Mouse (Mus musculus) lung, postnatal 25 days (tissue): Measurements from ENCODE around the gene Peg10.

Experiments used
- DNase-seq: peaks from one replicate; pipeline ENCODE4 v3.0.0; 2022; ENCODE audit warnings: low spot score

Peg10 gene

GRCm38 (mm10) chr6:4746696-4747439, at the start of gene Peg10, which contains the start of gene Sgce:
Peg10 (plus strand) TSS chr6:4747306.
Sgce (minus strand) TSS chr6:4747207.
- DNase-seq = peak; percentile 57

GRCm38 (mm10) chr6:4701641-4702040, 45.5 kb upstream of the Peg10 start:
- no peak for DNase-seq

- no peak for DNase-seq
These were observed 43.2 kb upstream of the Peg10 start for GRCm38 (mm10) chr6:4703908-4704307.

GRCm38 (mm10) chr6:4706415-4706814, 40.7 kb upstream of the Peg10 start:
- DNase-seq = no peak

- DNase-seq = no peak
These were observed 38.1 kb upstream of the Peg10 start for GRCm38 (mm10) chr6:4708971-4709370.

DNA sequence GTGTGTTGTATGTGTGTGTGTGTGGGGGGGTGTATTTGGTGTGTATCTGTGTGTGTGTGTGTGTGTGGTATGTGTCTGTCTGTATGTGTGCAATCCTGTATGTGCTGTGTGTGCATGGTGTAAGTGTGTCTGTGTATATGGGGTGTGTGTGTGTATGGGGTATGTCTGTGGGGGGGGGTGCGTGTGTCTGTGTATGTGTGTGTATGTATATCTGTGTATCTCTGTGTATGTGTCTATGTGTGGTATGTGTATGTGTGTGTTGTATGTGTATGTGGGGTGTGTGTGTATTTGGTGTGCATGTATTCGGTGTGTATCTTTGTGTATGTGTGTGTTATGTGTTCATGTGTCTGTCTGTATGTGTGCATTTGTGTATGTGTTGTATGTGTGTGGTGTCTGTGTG, 30.9 kb upstream of the Peg10 start:
- no peak for DNase-seq

- DNase-seq = no peak
These were observed 29.8 kb upstream of the Peg10 start for GRCm38 (mm10) chr6:4717344-4717743.

- DNase-seq = no peak
These were observed 25.0 kb upstream of the Peg10 start for GRCm38 (mm10) chr6:4722142-4722541.

DNA sequence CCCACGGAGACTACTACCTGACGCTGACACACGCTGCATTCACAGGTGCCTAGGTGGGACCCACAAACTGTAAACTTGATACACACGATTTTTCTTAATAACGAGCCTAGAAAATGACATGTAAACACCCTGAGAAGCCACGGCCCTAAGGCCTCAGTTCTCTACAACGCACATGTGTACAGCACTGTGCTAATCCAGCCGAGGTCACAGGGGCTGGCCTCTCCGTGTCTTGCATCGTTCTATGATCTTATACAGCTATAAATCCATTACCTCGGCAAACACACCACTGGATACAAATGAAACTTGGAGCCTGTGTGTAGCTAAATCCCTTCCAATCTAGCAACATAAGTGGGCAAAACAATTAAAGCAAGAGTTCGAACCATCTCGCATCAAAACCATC, 24.4 kb upstream of the Peg10 start:
- DNase-seq = no peak

- DNase-seq = no peak
These were observed 22.9 kb upstream of the Peg10 start for GRCm38 (mm10) chr6:4723998-4724757.

GRCm38 (mm10) chr6:4728305-4728704, 18.8 kb upstream of the Peg10 start:
- no peak for DNase-seq

DNA sequence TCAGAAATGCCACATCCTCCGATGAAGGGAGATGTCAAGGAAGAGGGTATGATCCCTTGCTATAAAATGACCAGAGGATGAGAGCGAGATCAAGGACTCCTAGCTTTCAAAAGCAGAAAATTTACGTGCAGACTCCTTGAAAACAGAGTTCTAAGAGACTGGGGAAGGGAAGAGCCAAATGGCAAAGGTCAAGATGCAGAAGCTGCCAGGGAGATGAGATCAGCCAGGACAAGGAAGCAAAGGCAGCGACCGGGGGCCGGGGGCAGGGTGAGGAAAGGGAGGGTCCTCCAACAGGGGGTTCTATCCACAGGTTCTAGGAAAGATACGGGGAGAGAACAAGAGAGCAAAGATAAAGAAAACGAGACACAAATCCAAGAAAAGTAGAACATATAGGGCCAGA, 15.4 kb upstream of the Peg10 start:
- DNase-seq = no peak

- no peak for DNase-seq
These were observed 13.9 kb upstream of the Peg10 start for GRCm38 (mm10) chr6:4733208-4733607.

DNA sequence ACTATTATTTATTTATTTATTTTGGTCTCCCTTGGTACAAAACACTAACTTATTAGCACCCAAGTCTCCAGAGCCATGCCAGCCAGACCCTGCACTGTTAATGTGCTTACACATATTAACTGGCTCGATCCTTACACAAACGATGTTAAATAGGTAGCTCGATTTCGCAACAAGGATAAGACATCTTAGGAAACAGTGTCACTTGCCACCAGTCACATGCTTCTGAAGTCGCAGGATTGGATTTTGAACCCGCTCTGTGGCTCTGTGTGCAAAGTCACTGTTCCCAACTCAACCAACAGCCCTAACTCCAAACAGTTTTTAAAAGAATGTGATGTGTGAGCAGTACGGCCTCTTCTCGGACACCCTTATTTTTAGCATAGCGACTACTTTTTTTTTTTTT, 10.7 kb upstream of the Peg10 start:
- DNase-seq = no peak

DNA sequence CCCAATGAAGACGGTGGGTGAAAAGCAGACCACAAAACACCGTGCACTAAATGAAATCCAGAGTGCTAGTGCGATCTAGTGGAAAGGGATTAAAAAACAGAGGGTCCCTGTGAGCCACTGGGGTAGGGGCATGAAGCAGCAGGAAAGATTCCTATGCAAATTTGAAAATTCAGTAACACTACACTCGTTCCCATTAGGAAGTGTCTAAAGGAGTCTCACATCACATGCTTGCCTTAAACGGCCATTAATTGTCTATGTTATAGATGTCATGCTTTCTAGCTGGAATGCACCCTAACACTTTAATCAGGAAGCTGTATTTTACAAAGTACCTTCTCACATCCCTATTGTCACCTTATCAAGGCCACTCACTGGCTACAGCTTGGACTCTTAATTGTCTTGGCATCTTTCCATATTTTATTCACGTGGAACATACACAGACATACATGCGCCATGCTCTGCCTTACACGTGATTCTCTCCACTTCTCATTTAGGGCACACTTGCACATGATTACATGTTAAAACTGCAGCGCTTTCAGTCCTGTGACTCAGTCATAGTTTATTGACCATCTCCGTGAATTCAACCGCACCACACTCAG, 9.0 kb upstream of the Peg10 start:
- DNase-seq = no peak

DNA sequence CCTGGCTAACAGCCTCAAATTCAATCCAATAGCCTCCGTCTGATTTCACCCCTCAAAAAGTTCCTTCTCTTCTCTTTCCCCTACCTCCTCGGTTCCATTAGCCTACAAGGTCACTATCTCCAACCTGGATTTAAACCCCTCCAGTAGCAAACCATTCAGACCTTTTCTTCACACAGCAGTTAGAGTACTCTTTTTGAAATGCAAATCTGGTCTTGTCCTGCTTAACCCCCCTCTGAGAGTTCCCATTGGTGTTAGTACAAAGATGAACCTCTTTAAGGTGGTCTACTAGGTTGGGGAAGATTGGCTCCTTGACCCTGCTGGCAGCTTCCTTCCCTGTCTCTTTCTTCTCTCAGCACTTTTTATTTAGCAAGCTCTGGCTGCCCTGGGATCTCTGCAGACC, 8.4 kb upstream of the Peg10 start:
- DNase-seq = no peak

- DNase-seq = no peak
These were observed 7.4 kb upstream of the Peg10 start for GRCm38 (mm10) chr6:4739522-4740355.

DNA sequence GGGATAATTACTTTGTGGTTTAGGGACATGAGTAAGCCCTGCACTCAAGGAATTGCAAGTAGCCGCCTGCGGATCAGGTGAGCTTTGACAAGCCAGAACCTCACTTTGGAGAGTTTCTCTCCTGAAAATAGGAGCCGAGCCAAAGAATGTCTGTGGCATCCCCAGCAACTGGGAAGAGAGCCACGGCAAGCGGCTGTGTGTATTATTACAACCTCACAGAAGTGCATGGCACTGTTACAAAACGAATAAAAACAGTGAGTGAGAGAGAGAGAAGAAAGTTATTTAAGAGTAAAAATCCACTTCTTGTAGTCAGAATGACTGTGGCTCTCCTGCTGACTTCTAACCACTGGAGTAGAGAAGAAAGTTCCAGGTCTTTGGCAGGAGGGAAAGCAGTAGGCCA, 6.6 kb upstream of the Peg10 start:
- peak; percentile 53 for DNase-seq

GRCm38 (mm10) chr6:4746036-4746695, 940 bp upstream of the Peg10 start:
- no peak for DNase-seq

DNA sequence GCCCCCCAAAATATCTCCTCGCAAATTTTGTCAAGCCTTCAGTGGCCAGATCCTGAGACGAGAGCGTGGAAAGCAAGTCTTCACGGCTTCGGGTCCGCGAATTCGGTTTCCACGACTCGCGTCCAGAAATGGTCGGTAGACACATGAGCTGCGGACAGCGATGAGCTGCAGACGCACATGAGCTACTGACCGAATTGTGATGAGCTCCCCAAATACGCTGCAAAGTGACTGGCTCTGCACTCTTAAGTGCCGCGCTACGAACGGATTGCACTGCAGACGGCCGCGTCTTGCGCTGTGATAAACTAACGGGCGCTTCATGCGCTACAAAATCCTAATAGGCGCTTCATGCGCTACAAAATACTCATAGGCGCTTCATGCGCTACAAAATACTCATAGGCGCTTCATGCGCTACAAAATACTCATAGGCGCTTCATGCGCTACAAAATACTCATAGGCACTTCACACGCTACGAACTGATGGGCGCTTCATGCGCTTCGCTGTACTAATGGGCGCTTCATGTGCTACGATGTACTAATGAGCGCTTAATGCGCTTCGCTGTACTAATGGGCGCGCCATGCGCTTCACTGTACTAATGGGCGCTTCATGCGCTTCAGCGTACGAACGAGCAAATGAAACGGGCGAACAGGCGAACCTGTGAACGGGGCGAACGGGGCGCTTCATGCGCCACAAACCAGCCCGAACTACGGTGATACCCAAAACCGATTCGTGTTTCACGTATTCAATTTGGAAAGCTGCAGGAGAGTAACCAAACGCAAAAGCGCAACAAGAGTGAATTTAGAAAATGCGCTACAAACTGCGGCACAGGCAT, 785 bp downstream of the Peg10 start:
- peak; percentile 18 for DNase-seq

GRCm38 (mm10) chr6:4748506-4748961, 1.4 kb downstream of the Peg10 start:
- no peak for DNase-seq
